Mouse (Mus musculus): ENCODE data around the gene Ptcd3.
"Not testable (repeated sequence)": the region's sequence is repeated elsewhere in the genome, so short reads cannot be mapped to it uniquely, and the experiment has no call there.

Gene Ptcd3

GRCm38 (mm10) chr6:71868809-71869208 is 39.7 kb downstream of the Ptcd3 start:
- peak in 1 of 2 experiments; percentile 15 for DNase-seq

- DNase-seq, result no peak
Measured at GRCm38 (mm10) chr6:71867751-71868150, 40.8 kb downstream of the Ptcd3 start.

DNA sequence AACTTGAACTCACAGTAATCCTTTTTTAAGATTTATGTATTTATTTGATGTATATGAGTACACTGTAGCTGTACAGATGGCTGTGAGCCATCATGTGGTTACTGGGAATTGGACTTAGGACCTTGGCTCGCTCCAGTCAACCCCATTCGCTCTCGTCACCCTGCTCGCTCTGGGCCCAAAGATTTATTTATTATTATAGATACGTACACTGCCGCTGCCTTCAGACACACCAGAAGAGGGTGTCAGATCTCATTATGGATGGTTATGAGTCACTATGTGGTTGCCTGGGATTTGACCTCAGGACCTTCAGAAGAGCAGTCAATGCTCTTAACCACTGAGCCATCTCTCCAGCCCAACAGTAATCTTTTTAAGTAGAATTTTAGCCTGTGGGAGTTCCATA is 61.6 kb downstream of the Ptcd3 start:
- not testable (repeated sequence) for DNase-seq

- DNase-seq, result peak; percentile 27 to 39
Measured at GRCm38 (mm10) chr6:71840597-71841290, 67.8 kb downstream of the Ptcd3 start.

GRCm38 (mm10) chr6:71839815-71840214 is 68.7 kb downstream of the Ptcd3 start:
- no peak for DNase-seq

- no peak for DNase-seq
Measured at GRCm38 (mm10) chr6:71836811-71837210, 71.7 kb downstream of the Ptcd3 start.

DNA sequence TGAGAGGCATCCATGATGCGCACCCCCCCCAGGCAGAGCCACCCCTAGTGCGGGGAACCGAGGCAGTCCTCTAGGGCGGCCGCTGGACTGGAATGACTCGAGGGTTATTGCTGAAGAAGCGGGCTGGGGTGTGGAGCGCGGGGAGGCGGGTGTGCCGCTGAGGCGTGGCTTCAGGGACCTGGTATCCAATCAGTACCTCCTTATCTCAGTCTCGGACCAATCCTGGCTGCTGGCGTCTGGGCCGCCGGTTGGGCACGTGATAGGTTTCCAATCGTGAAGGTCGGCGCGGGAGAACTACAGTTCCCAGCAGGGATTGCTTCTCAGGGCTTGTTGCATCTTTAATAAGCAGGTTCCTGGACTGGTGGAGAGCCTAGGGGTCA is 77.0 kb downstream of the Ptcd3 start:
- peak; percentile 96 to 99 for DNase-seq

DNA sequence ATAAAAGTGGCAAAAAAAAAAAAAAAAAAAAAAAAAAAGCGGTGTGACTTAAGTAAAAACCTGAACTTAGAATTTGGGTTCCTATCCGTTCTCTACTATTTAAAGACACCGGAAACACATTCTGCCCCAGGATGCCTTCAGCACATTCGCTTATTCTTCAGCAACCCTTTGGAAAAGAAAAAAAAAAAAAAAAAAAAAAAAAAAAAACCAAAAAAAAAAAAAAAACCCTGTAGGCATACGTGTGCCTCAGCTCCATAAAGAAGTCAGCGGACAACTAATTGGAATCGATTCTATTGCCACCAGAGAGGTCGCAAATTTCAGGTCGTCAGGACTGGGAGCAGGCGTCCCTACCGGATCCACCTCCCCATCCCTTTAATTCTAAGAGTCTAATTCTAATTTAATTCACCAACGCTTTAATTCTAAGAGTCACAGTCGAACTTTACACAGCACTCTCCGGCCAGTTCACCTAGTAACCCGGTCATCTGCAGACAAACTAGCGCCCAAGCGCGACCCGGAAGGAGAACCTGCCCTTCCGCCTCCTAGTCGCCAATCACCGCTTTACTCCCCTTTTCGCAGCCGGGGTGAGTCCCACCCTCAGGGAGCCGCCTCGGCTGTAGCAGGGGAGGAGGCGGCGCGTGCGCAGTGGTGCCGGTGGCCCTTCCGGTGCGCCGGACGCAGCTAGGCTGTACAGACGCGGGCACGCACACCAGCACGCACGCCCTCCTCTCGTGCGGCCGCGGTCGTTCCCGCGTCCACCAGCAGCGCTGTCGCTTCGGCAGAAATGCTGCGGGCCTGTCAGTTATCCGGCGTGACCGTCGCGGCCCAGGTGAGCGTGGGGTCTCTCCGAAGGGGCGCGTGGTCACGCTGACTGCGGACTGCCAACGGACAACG is 77.6 kb downstream of the Ptcd3 start, which contains the start of gene Immt:
Gene Immt (plus strand): TSS at position 642 of the 891 bp plus-strand sequence.
- DNase-seq, result peak; percentile 98

Data from kidney, postnatal 36 days (tissue).